Mouse (Mus musculus) heart, embryonic 12.5 days (tissue): ENCODE data around the gene 5330417H12Rik. TPM values are rescaled to one million over a fixed set of nuclear protein-coding genes. Genes with fewer than 3 reads are reported as not detected.

Experiments used
- ATAC-seq: fragments of 200-750 bp; cut with Nextera tagmentation; 2 replicates; pipeline ENCODE4 v1.8.0; 2017; ENCODE audit warnings: moderate TSS enrichment, moderate library complexity; ENCODE audit not compliant: insufficient number of reproducible peaks, low FRiP score
- H3K27ac ChIP-seq: fragments of 300-500 bp; sonication (generic); 2 replicates; pipeline ENCODE4 v1.5.1; 2016; ENCODE audit warnings: mild to moderate bottlenecking, moderate library complexity; ENCODE audit not compliant: poor library complexity, severe bottlenecking
- H3K27me3 ChIP-seq: fragments of 300-500 bp; sonication (generic); replicated peaks from 2 replicates; pipeline ENCODE4 v1.6.1; 2016; ENCODE audit warnings: mild to moderate bottlenecking, moderate library complexity
- H3K36me3 ChIP-seq: fragments of 300-500 bp; sonication (generic); 2 replicates; pipeline ENCODE4 v1.6.1; 2016; ENCODE audit warnings: mild to moderate bottlenecking, moderate library complexity
- H3K4me1 ChIP-seq: fragments of 300-500 bp; sonication (generic); replicated peaks from 2 replicates; pipeline ENCODE4 v1.6.1; 2016; ENCODE audit warnings: mild to moderate bottlenecking
- H3K4me2 ChIP-seq: fragments of 300-500 bp; sonication (generic); 2 replicates; pipeline ENCODE4 v1.6.1; 2016; ENCODE audit warnings: mild to moderate bottlenecking, moderate library complexity
- H3K4me3 ChIP-seq: fragments of 300-500 bp; sonication (generic); 2 replicates; pipeline ENCODE4 v1.5.1; 2016; ENCODE audit warnings: mild to moderate bottlenecking
- H3K9ac ChIP-seq: fragments of 300-500 bp; sonication (generic); 2 replicates; pipeline ENCODE4 v1.6.1; 2016; ENCODE audit warnings: mild to moderate bottlenecking, moderate library complexity
- H3K9me3 ChIP-seq: fragments of 300-500 bp; sonication (generic); replicated peaks from 2 replicates; pipeline ENCODE4 v1.6.1; 2016; ENCODE audit warnings: mild to moderate bottlenecking, moderate library complexity
- WGBS: fragments of 180-500 bp; shearing (Covaris S2); methylation state at CpG from one replicate; pipeline ENCODE4 v1.1.7; 2016; 5-methylcytosine and 5-hydroxymethylcytosine counted together
- polyA plus RNA-seq: library from polyadenylated mRNA; unstranded; fragments of >200 nt; fragmentation: Nextera tagmentation; extraction: Ambion mirVana; gene quantifications from 2 replicates; pipeline ENCODE4 v1.2.1, GENCODE M21; 2016

The 5330417H12Rik gene
- polyA plus RNA-seq, 1 experiment from 2014 or later = not detected

DNA sequence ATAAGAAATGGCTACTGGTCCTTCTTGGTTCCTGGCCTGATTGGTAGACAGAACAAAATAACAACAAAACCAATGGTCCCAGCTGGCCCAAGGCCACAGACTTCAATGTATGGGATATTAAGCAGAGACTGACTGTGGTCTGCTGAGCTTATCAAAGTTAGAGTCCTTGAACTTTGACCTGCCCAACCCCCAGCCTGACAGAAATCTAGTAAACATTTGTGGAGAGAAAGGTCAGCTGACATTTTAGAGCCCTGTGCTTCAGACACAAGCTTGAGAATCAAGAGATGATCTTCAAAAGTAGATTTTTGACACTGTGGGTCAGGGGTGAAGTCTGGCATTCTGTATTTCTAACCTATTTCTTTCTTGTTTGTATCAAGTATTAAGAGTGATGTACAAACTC, 28.2 kb downstream of the 5330417H12Rik start:
- Histone ChIP-seq H3K4me1 (peaks cover 19% of the 10 kb centered on the region), H3K9me3 (no peaks in the 10 kb centered on the region), H3K9ac (no peak overlapping the region), H3K27ac (no peak overlapping the region), H3K27me3 (no peaks in the 10 kb centered on the region), H3K4me3 (no peak overlapping the region), H3K36me3 (no peaks in the 10 kb centered on the region), H3K4me2 (no peak overlapping the region)
- ATAC-seq = no peak

DNA sequence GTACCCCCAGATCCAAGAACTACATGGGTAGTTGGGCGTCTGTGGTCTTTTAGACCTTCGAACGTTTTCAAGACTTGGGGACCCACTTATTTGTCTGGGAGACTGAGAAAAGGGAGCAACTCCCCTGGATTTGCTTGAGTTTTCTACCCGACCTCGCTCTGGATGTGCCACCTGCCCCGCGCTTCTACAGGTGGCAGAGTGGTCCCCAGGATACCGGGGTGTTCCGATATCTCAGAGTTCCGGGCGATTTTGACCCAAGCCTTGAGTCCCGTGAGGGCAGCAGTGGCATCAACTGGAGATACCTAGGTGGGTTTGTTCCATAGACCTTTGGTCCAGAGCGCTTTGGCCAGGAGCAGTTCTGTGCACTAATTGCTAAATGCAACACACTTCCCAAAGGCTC, 29.5 kb downstream of the 5330417H12Rik start:
- H3K4me1 ChIP-seq = peaks cover 19% of the 10 kb centered on the region
- H3K36me3 ChIP-seq = no peaks in the 10 kb centered on the region
- H3K4me3 ChIP-seq = peak overlapping the region; percentile 59
- no peaks in the 10 kb centered on the region for H3K27me3 ChIP-seq
- no peak for ATAC-seq
- WGBS = 12% methylated on average over 13 of the region's 13 CpGs
- peak overlapping the region; percentile 98 for H3K4me2 ChIP-seq
- H3K9me3 ChIP-seq = no peaks in the 10 kb centered on the region
- H3K27ac ChIP-seq = no peak overlapping the region
- H3K9ac ChIP-seq = no peak overlapping the region; the same call in 1 of the 2 replicates

DNA sequence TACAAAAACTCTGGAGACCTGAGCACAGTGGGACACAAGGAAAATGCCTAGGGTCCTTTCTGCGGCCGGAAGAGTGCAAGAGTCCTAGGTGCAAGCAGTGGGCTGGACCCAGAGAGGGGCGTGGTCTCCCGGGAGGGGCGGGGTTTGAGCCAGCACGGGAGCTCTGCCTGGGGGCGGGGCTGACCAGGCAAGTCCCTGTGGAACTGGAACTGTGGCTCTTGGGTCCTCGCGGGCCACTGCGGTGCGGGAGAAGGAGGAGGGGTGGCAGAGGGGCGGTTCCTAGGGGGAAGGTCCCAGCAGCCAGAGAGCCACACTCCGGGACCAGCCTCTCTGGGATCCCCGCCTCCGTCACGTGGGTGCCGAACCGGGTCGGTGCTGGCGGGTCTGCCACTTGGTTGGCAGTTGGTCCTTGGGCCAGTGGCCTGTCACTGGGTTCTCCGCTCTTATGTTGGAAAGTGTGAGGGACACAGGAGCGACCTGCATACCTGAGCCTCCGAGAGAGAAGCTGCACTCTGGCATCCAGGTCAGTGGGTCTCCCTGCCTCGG, 30.0 kb downstream of the 5330417H12Rik start, which contains the start of gene Ppfibp2:
Gene Ppfibp2, plus strand, starts transcription at position 351 of the 546 bp plus-strand sequence.
- Histone ChIP-seq H3K27me3 (no peaks in the 10 kb centered on the region), H3K4me1 (peaks cover 19% of the 10 kb centered on the region), H3K27ac (no peak within 1 kb of the TSS), H3K9me3 (no peaks in the 10 kb centered on the region), H3K36me3 (no peaks in the 10 kb centered on the region), H3K9ac (peak within 1 kb of the TSS; percentile 70), H3K4me3 (peak within 1 kb of the TSS; percentile 59), H3K4me2 (peak within 1 kb of the TSS; percentile 98)
- WGBS = under 1% methylated on average over 24 of the region's 24 CpGs
- ATAC-seq = peak; percentile 88

DNA sequence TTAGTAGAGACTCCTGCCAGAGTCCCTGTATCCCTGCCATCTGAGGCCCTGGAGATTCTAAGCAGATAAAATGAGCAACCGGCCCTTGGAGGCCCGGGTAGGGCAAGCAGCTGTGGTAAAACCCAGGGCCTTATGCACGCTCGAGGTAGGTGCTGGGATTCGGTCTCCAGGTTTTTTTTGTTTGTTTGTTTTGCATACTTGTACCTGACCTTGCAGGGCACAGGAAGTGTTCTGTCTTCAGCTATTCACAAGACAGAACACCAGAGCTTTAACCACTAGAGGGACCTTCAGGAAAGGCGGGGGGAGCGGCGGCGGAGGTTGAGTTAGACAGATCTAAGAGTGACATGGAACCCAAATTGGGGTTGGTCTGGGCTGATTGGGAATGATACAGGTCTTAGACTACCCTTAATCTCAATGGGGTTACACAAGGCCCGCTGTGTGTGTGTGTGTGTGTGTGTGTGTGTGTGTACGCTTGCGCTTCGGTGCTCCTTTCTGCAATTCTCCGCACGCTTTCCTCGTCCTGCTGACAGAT, 30.6 kb downstream of the 5330417H12Rik start:
- H3K4me1 ChIP-seq = peaks cover 19% of the 10 kb centered on the region
- H3K36me3 ChIP-seq = no peaks in the 10 kb centered on the region
- ATAC-seq = peak; percentile 67
- H3K9ac ChIP-seq = peak overlapping the region; percentile 70
- H3K27me3 ChIP-seq = no peaks in the 10 kb centered on the region
- WGBS = under 1% methylated on average over 16 of the region's 16 CpGs
- no peaks in the 10 kb centered on the region for H3K9me3 ChIP-seq
- H3K4me2 ChIP-seq = peak overlapping the region; percentile 98
- H3K4me3 ChIP-seq = peak overlapping the region; percentile 59
- H3K27ac ChIP-seq = no peak overlapping the region

DNA sequence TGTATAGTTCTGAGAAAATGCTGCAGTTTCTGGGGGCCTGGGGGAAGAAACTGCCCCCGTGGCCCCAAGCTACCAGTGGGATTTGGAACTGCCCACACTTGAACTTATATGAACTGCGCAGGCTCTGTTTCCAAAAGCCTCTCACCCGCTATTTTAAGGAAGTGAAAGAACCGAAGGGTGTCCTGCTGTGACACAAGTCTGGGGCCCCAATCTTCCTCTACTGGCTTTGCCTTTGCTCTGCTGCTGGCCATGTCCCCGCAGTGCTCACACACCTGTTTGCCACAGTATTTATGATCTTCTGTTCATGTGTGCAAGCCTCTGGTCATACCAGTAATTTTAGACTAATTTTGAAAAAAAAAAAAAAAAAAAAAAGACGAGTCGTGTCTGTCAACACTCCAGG, 31.1 kb downstream of the 5330417H12Rik start:
- WGBS = 26% methylated on average over 7 of the region's 7 CpGs
- Histone ChIP-seq H3K4me3 (peak overlapping the region; percentile 59; the same call in 1 of the 2 replicates), H3K36me3 (no peaks in the 10 kb centered on the region), H3K9ac (no peak overlapping the region), H3K4me2 (peak overlapping the region; percentile 98), H3K27ac (no peak overlapping the region), H3K9me3 (no peaks in the 10 kb centered on the region), H3K4me1 (peaks cover 19% of the 10 kb centered on the region), H3K27me3 (no peaks in the 10 kb centered on the region)
- no peak for ATAC-seq

DNA sequence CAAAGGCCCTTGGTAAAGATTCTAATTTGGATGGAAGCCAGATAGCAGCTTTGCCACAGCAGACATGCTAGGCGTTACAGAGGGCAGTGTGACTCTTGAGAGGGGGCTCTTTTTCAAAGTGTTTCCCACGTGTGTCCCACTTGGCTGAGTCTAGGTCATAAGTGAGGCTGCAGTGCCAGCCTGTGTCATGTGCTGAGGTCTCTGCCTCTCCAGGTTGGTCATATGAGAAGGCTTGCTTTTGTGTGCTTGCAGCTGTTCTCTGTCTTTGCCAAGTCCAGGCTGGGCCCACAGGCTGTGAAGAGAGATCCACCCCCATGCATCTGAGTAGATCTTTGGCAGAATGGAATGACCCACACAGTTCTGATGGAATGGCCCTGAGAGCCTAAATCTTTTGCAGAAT, 32.3 kb downstream of the 5330417H12Rik start:
- no peak overlapping the region for H3K4me3 ChIP-seq
- ATAC-seq = no peak
- H3K4me2 ChIP-seq = no peak overlapping the region
- 20% methylated on average over 2 of the region's 2 CpGs for WGBS
- H3K4me1 ChIP-seq = peaks cover 15% of the 10 kb centered on the region
- no peak overlapping the region for H3K27ac ChIP-seq
- H3K9me3 ChIP-seq = no peaks in the 10 kb centered on the region
- no peaks in the 10 kb centered on the region for H3K27me3 ChIP-seq
- H3K36me3 ChIP-seq = no peaks in the 10 kb centered on the region
- no peak overlapping the region for H3K9ac ChIP-seq

DNA sequence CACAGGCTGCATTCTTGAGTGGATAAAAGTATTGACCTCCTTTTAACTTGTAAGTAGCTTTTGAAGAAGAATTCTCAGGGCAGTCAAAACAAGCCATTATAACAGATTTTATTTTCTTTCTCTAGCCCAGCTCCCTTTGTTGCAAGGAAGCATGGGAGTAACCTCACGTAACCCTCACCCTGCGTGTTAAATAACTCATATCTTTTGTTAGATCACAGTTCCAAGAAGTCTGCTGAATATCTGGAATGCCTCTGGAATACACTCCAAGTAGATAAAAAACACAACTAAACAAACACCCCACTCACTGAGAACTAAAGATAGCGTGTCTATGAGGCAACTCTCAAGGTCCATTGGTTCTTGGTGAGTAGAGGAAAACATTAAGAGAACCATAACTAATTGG, 50.7 kb downstream of the 5330417H12Rik start:
- no peak overlapping the region for H3K4me2 ChIP-seq
- H3K36me3 ChIP-seq = peaks cover 11% of the 10 kb centered on the region
- ATAC-seq = no peak
- H3K4me3 ChIP-seq = no peak overlapping the region
- no peak overlapping the region for H3K9ac ChIP-seq
- H3K27ac ChIP-seq = no peak overlapping the region
- no peaks in the 10 kb centered on the region for H3K4me1 ChIP-seq
- 40% methylated on average over 3 of the region's 3 CpGs for WGBS
- no peaks in the 10 kb centered on the region for H3K9me3 ChIP-seq
- no peaks in the 10 kb centered on the region for H3K27me3 ChIP-seq

Other genes starting within 250 kb of the 5330417H12Rik start
- gene Olfml1, start 57.7 kb downstream of the 5330417H12Rik start, polyA plus RNA-seq = 6.5 and 7.2 TPM in 2 replicates
- gene Ppfibp2, start 30.0 kb downstream of the 5330417H12Rik start, polyA plus RNA-seq = 6.6 and 7.7 TPM in 2 replicates
- 1.1 and 1.4 TPM in 2 replicates for gene Cyb5r2, start 132.9 kb upstream of the 5330417H12Rik start, polyA plus RNA-seq
- not detected in 2 replicates for gene Ovch2, start 176.0 kb upstream of the 5330417H12Rik start, polyA plus RNA-seq
- not detected in 2 replicates for gene Olfr467, start 187.1 kb upstream of the 5330417H12Rik start, polyA plus RNA-seq
- not detected in 2 replicates for gene Olfr469, start 200.4 kb upstream of the 5330417H12Rik start, polyA plus RNA-seq
- gene Olfr470, start 222.3 kb upstream of the 5330417H12Rik start, polyA plus RNA-seq = not detected in 2 replicates